Mouse (Mus musculus) cerebellum, adult (tissue): ENCODE measurements around the gene Pole2.
"Not testable (repeated sequence)": the region's sequence is repeated elsewhere in the genome, so short reads cannot be mapped to it uniquely, and the experiment has no call there.

Experiments used
- ATAC-seq: cut with Nextera tagmentation; 2 replicates; pipeline ENCODE4 v1.9.2; 2017; ENCODE audit warnings: mild to moderate bottlenecking, moderate library complexity, mixed read lengths; ENCODE audit not compliant: insufficient number of reproducible peaks, low FRiP score, low TSS enrichment

Pole2 gene

GRCm38 (mm10) chr12:69183583-69184308 is 44.2 kb downstream of the Pole2 start, which contains the start of the genes Rpl36al and Mgat2:
Gene Rpl36al (minus strand): TSS chr12:69184083.
Gene Mgat2 (plus strand): TSS chr12:69184157.
- ATAC-seq = peak; percentile 99

GRCm38 (mm10) chr12:69181800-69182199 is 46.2 kb downstream of the Pole2 start:
- ATAC-seq = no peak

GRCm38 (mm10) chr12:69179371-69179770 is 48.6 kb downstream of the Pole2 start:
- no peak for ATAC-seq

- no peak for ATAC-seq
Observed at GRCm38 (mm10) chr12:69177526-69177925, 50.5 kb downstream of the Pole2 start.

- ATAC-seq = no peak
Observed at GRCm38 (mm10) chr12:69175975-69176374, 52.0 kb downstream of the Pole2 start.

- ATAC-seq = no peak
Observed at GRCm38 (mm10) chr12:69171307-69171706, 56.7 kb downstream of the Pole2 start.

GRCm38 (mm10) chr12:69168461-69169106 is 59.4 kb downstream of the Pole2 start, which contains the start of gene Lrr1:
Gene Lrr1 (plus strand): TSS chr12:69168814.
- peak; percentile 89 for ATAC-seq

- no peak for ATAC-seq
Observed at GRCm38 (mm10) chr12:69167656-69168460, 60.1 kb downstream of the Pole2 start.

- not testable (repeated sequence) for ATAC-seq
Observed at GRCm38 (mm10) chr12:69166861-69167581, 61.0 kb downstream of the Pole2 start.

GRCm38 (mm10) chr12:69164904-69165303 is 63.1 kb downstream of the Pole2 start:
- ATAC-seq = no peak

- ATAC-seq = not testable (repeated sequence)
Observed at GRCm38 (mm10) chr12:69163586-69163985, 64.4 kb downstream of the Pole2 start.

GRCm38 (mm10) chr12:69160677-69161076 is 67.3 kb downstream of the Pole2 start:
- ATAC-seq = not testable (repeated sequence)

GRCm38 (mm10) chr12:69159578-69159940 is 68.4 kb downstream of the Pole2 start:
- ATAC-seq = 0 out of 2 replicates have a peak, but pooled peaks have one; percentile 28

GRCm38 (mm10) chr12:69158765-69159577 is 69.0 kb downstream of the Pole2 start, which contains the start of gene Rps29:
Gene Rps29 (minus strand): TSS chr12:69159186.
- peak; percentile 98 for ATAC-seq

GRCm38 (mm10) chr12:69158366-69158764 is 69.6 kb downstream of the Pole2 start:
- 0 out of 2 replicates have a peak, but pooled peaks have one; percentile 8 for ATAC-seq

GRCm38 (mm10) chr12:69157107-69157506 is 70.9 kb downstream of the Pole2 start:
- ATAC-seq = no peak

GRCm38 (mm10) chr12:69156436-69156835 is 71.6 kb downstream of the Pole2 start:
- no peak for ATAC-seq

- ATAC-seq = no peak
Observed at GRCm38 (mm10) chr12:69155923-69156322, 72.1 kb downstream of the Pole2 start.
